Mouse (Mus musculus) granulocyte monocyte progenitor cell, adult 5-6 weeks (primary cell): Measurements from ENCODE around the gene Ltbp3. TPM values are rescaled to one million over a fixed set of nuclear protein-coding genes. Genes with fewer than 3 reads are reported as not detected.

Experiments used
- ATAC-seq: replicated peaks from 2 replicates; pipeline ENCODE4 v1.8.0; 2016; ENCODE audit warnings: mild to moderate bottlenecking, moderate TSS enrichment, inconsistent platforms; ENCODE audit not compliant: poor library complexity, severe bottlenecking
- total RNA-seq, 2 experiments: library from RNA; stranded (forward) in 1 of 2; stranded (reverse) in 1 of 2; fragments of 200-712, 200-1000 nt in 1 of 2; fragments of >200 nt in 1 of 2; fragmentation: Nextera tagmentation in 1 of 2; gene quantifications; 2 replicates each; pipeline ENCODE4 v1.2.3; 2014 to 2017

The Ltbp3 gene
- total RNA-seq, 2 experiments from 2014 or later, result 1.8 to 3.7 TPM

GRCm38 (mm10) chr19:5749476-5749875 lies 8.8 kb downstream of the Ltbp3 start:
- ATAC-seq, result no peak

GRCm38 (mm10) chr19:5750951-5751350 lies 10.2 kb downstream of the Ltbp3 start:
- no peak for ATAC-seq

GRCm38 (mm10) chr19:5751742-5752141 lies 11.0 kb downstream of the Ltbp3 start:
- no peak for ATAC-seq

- no peak for ATAC-seq
Measured at GRCm38 (mm10) chr19:5756321-5756985, 15.7 kb downstream of the Ltbp3 start.

- no peak for ATAC-seq
Measured at GRCm38 (mm10) chr19:5756991-5757636, 16.4 kb downstream of the Ltbp3 start.

- no peak for ATAC-seq
Measured at GRCm38 (mm10) chr19:5758878-5759403, 18.2 kb downstream of the Ltbp3 start.

- no peak for ATAC-seq
Measured at GRCm38 (mm10) chr19:5763163-5763562, 22.5 kb downstream of the Ltbp3 start.

- no peak for ATAC-seq
Measured at GRCm38 (mm10) chr19:5767271-5767670, 26.6 kb downstream of the Ltbp3 start.

- no peak for ATAC-seq
Measured at GRCm38 (mm10) chr19:5770311-5770710, 29.6 kb downstream of the Ltbp3 start.

GRCm38 (mm10) chr19:5770925-5771860 lies 30.5 kb downstream of the Ltbp3 start, which contains the start of gene Scyl1:
Gene Scyl1, minus strand, starts transcription at chr19:5771419.
- peak; percentile 93 for ATAC-seq

GRCm38 (mm10) chr19:5777387-5778032 lies 36.8 kb downstream of the Ltbp3 start:
- peak; percentile 65 for ATAC-seq

- no peak for ATAC-seq
Measured at GRCm38 (mm10) chr19:5778312-5778711, 37.6 kb downstream of the Ltbp3 start.

GRCm38 (mm10) chr19:5780203-5780602 lies 39.5 kb downstream of the Ltbp3 start:
- no peak for ATAC-seq

GRCm38 (mm10) chr19:5781532-5781931 lies 40.8 kb downstream of the Ltbp3 start:
- ATAC-seq, result no peak

GRCm38 (mm10) chr19:5782121-5782520 lies 41.4 kb downstream of the Ltbp3 start:
- no peak for ATAC-seq

- ATAC-seq, result peak; percentile 17; the same call in 1 of the 2 replicates
Measured at GRCm38 (mm10) chr19:5784958-5785577, 44.4 kb downstream of the Ltbp3 start.

GRCm38 (mm10) chr19:5786441-5787114 lies 45.9 kb downstream of the Ltbp3 start:
- peak; percentile 82 for ATAC-seq

- ATAC-seq, result peak; percentile 79
Measured at GRCm38 (mm10) chr19:5787128-5787635, 46.5 kb downstream of the Ltbp3 start.

GRCm38 (mm10) chr19:5787920-5788319 lies 47.2 kb downstream of the Ltbp3 start:
- no peak for ATAC-seq
